Mouse (Mus musculus): ENCODE results near the gene Snf8.

GRCm38 (mm10) chr11:96006367-96006851, 28.3 kb upstream of the Snf8 start:
- TF ChIP-seq TAL1 (IDR thresholded peaks at IDR 0.05; ENCODE audit: low read length) (no peak), GATA1 (IDR thresholded peaks at IDR 0.05; ENCODE audit: low read length) (no peak)

All from erythroblast, embryonic 14.5 days (primary cell).